Mouse (Mus musculus) midbrain, embryonic 15.5 days (tissue): ENCODE results near the gene Abr. TPM values are rescaled to one million over a fixed set of nuclear protein-coding genes. Genes with fewer than 3 reads are reported as not detected.

Source experiments
- ATAC-seq: fragments of 200-750 bp; cut with Nextera tagmentation; replicated peaks from 2 replicates; pipeline ENCODE4 v1.8.0; 2017; ENCODE audit warnings: moderate TSS enrichment
- H3K27ac ChIP-seq: fragments of 300-500 bp; sonication (generic); 2 replicates; pipeline ENCODE4 v1.5.1; 2015; ENCODE audit warnings: mild to moderate bottlenecking, inconsistent platforms
- H3K27me3 ChIP-seq: fragments of 300-500 bp; sonication (generic); replicated peaks from 2 replicates; pipeline ENCODE4 v1.6.1; 2015; ENCODE audit warnings: inconsistent platforms
- H3K36me3 ChIP-seq: fragments of 300-500 bp; sonication (generic); replicated peaks from 2 replicates; pipeline ENCODE4 v1.6.1; 2015; ENCODE audit warnings: inconsistent platforms
- H3K4me1 ChIP-seq: fragments of 300-500 bp; sonication (generic); 2 replicates; pipeline ENCODE4 v1.6.1; 2015; ENCODE audit warnings: inconsistent platforms
- H3K4me2 ChIP-seq: fragments of 300-500 bp; sonication (generic); 2 replicates; pipeline ENCODE4 v1.6.1; 2015; ENCODE audit warnings: inconsistent platforms, mild to moderate bottlenecking, moderate library complexity
- H3K4me3 ChIP-seq: fragments of 300-500 bp; sonication (generic); 2 replicates; pipeline ENCODE4 v1.5.1; 2015; ENCODE audit warnings: mild to moderate bottlenecking, inconsistent platforms
- H3K9ac ChIP-seq: fragments of 300-500 bp; sonication (generic); 2 replicates; pipeline ENCODE4 v1.6.1; 2015; ENCODE audit warnings: mild to moderate bottlenecking, inconsistent platforms
- H3K9me3 ChIP-seq: fragments of 300-500 bp; sonication (generic); 2 replicates; pipeline ENCODE4 v1.6.1; 2016; ENCODE audit warnings: inconsistent platforms
- WGBS: fragments of 180-500 bp; shearing (Covaris S2); methylation state at CpG from one replicate; pipeline ENCODE4 v1.1.7; 2015; ENCODE audit warnings: mixed read lengths; 5-methylcytosine and 5-hydroxymethylcytosine counted together
- polyA plus RNA-seq: library from polyadenylated mRNA; unstranded; fragments of >200 nt; fragmentation: Nextera tagmentation; extraction: Ambion mirVana; gene quantifications from 2 replicates; pipeline ENCODE4 v1.2.1, GENCODE M21; 2015

Gene Abr
- polyA plus RNA-seq, 1 experiment from 2014 or later: 127 TPM

DNA sequence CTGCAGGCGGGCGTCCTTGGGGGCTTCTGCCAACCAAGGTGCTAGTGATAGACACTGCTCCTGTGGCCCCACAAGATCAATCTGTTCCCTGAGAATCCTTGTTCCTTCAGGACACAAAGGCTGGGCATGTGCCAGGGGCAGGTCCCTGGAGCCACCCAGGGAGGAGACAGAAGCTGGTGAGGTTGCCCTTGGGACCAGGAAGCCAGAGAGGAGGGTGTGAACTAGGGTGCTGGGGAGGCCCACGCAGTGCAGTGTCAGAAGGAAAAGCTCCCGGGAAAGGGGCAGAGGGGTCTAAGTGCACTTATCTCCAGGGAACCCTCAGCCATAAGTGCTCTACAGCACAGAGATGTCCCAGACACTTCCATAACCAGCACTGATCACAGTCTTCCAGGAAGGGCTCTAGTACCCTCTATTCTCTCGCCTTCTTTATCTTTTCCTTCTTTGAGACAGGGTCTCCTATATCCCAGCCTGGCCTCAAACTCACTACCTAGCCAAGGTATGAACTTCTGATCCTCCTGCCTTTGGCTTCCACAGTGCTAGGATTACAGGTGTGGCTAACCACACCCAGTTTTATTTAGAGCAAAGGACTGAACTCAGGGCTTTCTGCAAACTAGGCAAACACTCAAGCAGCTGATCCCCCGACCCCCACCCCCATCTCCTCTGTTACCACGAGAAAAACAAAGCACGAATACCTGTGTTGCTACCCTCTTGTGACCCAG lies 145.6 kb downstream of the Abr start:
- Histone ChIP-seq H3K9me3 (no peaks in the 10 kb centered on the region), H3K9ac (no peak overlapping the region), H3K4me1 (peaks cover 34% of the 10 kb centered on the region), H3K27me3 (no peaks in the 10 kb centered on the region), H3K4me2 (no peak overlapping the region), H3K36me3 (peaks cover 5% of the 10 kb centered on the region; the same call in 1 of the 2 replicates), H3K4me3 (no peak overlapping the region), H3K27ac (0 out of 2 replicates have a peak overlapping the region, but pooled peaks have one; percentile 2)
- no peak for ATAC-seq
- WGBS: 78% methylated on average over 8 of the region's 8 CpGs

DNA sequence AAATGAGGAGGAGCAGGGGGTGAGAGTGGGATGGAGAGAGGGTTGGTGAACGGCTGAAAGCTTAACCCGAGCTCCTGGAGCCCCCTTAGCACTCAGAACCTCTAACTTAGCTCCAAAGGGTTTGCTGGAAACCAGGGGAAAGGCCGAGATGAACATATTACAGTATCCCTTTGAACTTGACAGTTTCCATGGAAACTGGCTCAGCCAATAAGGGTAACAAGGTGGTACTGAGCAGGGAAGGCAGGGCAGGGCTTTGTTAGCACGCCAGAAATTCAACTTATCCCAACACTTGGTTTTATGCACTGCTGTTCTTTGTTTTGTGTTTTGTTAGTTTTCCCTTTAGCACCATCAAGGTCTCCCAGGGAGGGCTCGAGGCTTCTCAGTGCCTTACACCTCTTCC lies 149.5 kb downstream of the Abr start:
- H3K27ac ChIP-seq: peak overlapping the region; percentile 92
- WGBS: 12% methylated on average over 5 of the region's 5 CpGs
- H3K9ac ChIP-seq: peak overlapping the region; percentile 28; the same call in 1 of the 2 replicates
- 0 out of 2 replicates have a peak overlapping the region, but pooled peaks have one; percentile 3 for H3K4me3 ChIP-seq
- no peaks in the 10 kb centered on the region for H3K36me3 ChIP-seq
- no peaks in the 10 kb centered on the region for H3K9me3 ChIP-seq
- H3K4me2 ChIP-seq: peak overlapping the region; percentile 38
- peaks cover 67% of the 10 kb centered on the region for H3K4me1 ChIP-seq
- no peaks in the 10 kb centered on the region for H3K27me3 ChIP-seq
- peak; percentile 62 for ATAC-seq

DNA sequence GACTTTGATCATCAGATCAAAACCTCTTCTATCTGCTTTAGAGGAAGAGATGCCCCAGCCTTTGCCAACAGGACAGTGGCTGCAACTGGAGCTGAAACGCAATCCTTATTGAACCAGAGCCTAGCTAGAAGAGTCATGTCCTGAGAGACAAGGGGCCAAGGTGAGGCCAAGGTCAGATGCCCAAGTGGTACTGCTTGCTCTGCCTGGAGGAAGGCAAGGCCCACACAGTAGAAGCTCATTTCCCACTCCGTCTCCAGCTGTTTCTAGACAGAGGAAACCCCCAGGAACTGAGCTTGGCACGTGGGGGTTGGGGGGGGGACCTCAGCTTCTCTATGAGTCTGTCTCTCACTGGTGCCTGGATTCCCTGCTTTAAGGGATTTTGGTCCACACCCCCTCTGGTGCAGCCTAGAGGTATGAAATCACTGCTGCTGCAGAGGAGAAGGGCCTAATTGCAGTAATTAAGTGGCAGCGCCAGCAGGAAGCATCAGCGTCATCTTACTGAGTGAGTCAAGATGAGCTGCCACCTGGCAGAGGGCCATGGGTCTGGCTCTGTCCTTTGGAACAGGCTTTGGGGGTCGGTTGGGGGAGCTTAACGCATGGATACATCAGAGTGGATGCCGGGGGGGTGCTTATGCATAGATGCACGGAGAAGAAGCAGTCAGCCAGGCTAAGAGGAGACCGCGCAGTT lies 152.7 kb downstream of the Abr start:
- H3K27ac ChIP-seq: peak overlapping the region; percentile 88
- H3K4me1 ChIP-seq: peaks cover 91% of the 10 kb centered on the region
- H3K27me3 ChIP-seq: no peaks in the 10 kb centered on the region
- H3K4me2 ChIP-seq: 0 out of 2 replicates have a peak overlapping the region, but pooled peaks have one; percentile 75
- 0 out of 2 replicates have a peak overlapping the region, but pooled peaks have one; percentile 16 for H3K9ac ChIP-seq
- H3K9me3 ChIP-seq: no peaks in the 10 kb centered on the region
- ATAC-seq: no peak
- WGBS: 31% methylated on average over 11 of the region's 11 CpGs
- no peak overlapping the region for H3K4me3 ChIP-seq
- H3K36me3 ChIP-seq: no peaks in the 10 kb centered on the region

DNA sequence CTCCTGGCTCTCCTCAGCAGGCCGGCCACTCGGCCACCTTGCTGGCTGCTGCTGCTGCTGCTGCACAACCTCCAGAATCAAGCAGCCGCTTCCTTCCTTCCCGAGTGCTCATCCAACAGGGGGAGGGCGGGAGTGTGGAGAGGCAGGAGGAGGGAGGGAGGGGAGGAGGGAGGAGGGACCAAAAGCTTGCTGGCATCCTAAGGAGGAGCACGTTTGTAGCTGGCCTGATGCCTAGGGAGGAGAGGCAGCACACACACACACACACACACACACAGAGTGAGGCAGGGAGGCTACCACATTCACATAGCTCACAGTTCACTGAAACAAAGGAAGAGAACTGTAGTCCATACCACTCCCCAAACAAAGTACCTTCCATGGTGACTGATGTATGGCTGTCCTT lies 153.8 kb downstream of the Abr start:
- peak overlapping the region; percentile 44 for H3K4me3 ChIP-seq
- H3K9ac ChIP-seq: peak overlapping the region; percentile 53
- H3K4me1 ChIP-seq: peaks cover 89% of the 10 kb centered on the region
- 2% methylated on average over 6 of the region's 6 CpGs for WGBS
- H3K27ac ChIP-seq: peak overlapping the region; percentile 88
- peak; percentile 79 for ATAC-seq
- peaks cover 4% of the 10 kb centered on the region; the same call in 1 of the 2 replicates for H3K36me3 ChIP-seq
- peak overlapping the region; percentile 75 for H3K4me2 ChIP-seq
- no peaks in the 10 kb centered on the region for H3K9me3 ChIP-seq
- no peaks in the 10 kb centered on the region for H3K27me3 ChIP-seq

DNA sequence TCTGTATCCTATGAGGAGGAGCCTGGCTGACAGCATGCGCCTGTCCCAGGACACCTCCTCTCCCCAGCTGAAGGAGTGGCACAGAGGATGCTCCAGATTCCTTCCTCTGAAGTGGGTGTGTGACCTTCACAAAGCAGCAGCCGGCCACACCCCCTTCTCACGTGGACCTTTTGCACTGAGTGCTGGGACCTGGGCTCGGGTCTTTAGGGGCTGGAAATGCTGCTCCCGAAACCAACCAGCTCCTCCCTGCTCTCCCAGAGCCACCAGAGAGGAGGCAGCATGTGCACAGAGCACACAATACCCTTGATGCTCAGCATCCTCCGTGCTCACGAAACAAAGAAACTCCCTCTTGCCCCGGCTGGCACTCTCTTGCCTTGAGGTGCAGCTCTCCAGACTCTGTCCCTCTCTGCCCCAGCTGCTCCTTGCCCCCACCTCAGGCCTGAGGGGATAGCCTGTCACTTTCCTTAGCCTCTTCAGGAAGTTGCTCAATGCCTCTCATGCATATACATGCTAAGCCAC lies 154.6 kb downstream of the Abr start:
- Histone ChIP-seq H3K4me3 (peak overlapping the region; percentile 44), H3K27me3 (no peaks in the 10 kb centered on the region), H3K27ac (peak overlapping the region; percentile 88), H3K4me1 (peaks cover 81% of the 10 kb centered on the region), H3K4me2 (peak overlapping the region; percentile 75), H3K36me3 (peaks cover 5% of the 10 kb centered on the region; the same call in 1 of the 2 replicates), H3K9ac (peak overlapping the region; percentile 53), H3K9me3 (no peaks in the 10 kb centered on the region)
- WGBS: 5% methylated on average over 8 of the region's 8 CpGs
- ATAC-seq: peak; percentile 53

DNA sequence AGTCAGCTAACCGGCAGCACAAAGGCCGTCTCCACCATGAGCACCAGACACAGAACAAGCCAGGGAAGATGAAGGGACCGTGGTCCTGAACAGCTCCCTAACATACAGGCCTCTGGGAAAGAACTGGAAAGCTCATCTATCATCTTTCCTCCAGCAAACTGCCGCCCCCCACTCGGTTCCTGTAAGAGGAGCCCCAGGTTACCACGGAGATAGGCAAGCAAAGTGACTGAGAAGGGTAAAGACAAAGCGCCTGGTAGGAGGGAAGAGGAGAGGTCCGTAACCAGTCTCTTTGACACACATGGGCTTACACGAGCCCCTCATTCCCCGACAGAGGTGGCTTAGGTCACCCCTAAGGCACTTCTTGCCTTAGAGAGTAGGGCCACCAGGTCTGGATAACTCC lies 155.0 kb downstream of the Abr start:
- Histone ChIP-seq H3K4me2 (peak overlapping the region; percentile 75), H3K9me3 (no peaks in the 10 kb centered on the region), H3K4me1 (peaks cover 76% of the 10 kb centered on the region), H3K36me3 (peaks cover 5% of the 10 kb centered on the region; the same call in 1 of the 2 replicates), H3K4me3 (peak overlapping the region; percentile 44), H3K27me3 (no peaks in the 10 kb centered on the region), H3K9ac (peak overlapping the region; percentile 53), H3K27ac (peak overlapping the region; percentile 88)
- WGBS: 14% methylated on average over 10 of the region's 10 CpGs
- peak; percentile 1; the same call in 1 of the 2 replicates for ATAC-seq

DNA sequence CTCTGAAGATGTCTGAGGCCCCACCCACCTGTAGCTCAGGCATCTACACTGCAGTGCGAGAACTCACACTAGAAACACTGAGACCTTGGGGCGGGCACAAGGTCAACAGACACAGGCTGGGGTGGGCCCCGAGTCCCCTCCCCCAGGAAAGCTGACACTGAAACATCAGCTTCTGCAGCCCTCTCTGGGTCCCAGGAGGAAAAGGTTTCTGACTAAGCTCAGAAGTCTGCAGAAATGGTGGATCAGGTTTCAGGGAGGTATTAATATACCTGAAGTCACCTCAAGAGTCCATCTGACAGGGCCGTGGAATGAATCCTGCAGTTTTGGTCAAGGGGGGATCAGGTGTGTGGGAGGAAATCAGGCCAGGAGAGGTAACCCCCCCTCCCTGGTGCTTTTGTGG lies 156.2 kb downstream of the Abr start:
- no peak for ATAC-seq
- no peak overlapping the region for H3K27ac ChIP-seq
- H3K4me3 ChIP-seq: no peak overlapping the region
- 91% methylated on average over 4 of the region's 4 CpGs for WGBS
- H3K27me3 ChIP-seq: no peaks in the 10 kb centered on the region
- H3K36me3 ChIP-seq: peaks cover 15% of the 10 kb centered on the region; the same call in 1 of the 2 replicates
- peak overlapping the region; percentile 75 for H3K4me2 ChIP-seq
- peak overlapping the region; percentile 4; the same call in 1 of the 2 replicates for H3K9ac ChIP-seq
- no peaks in the 10 kb centered on the region for H3K9me3 ChIP-seq
- peaks cover 68% of the 10 kb centered on the region for H3K4me1 ChIP-seq

DNA sequence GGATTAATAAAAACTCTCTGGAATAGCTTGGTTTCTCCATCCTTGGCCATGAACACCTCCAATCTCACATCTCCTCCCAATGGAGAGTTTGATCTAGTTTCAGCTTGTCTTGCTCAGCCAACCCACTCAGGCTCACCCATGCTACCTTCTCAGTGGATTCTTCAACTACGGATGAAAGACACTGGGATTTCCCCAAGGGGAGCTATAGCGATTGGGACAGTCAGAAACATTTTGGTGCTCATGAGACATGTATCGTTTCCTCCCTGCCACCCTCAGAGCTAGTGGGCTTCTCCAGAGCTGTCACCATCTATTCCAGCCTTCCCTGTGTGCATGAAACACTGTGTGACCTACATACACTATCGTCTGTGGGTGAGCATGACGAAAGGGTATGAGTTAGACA lies 160.4 kb downstream of the Abr start:
- peaks cover 29% of the 10 kb centered on the region for H3K36me3 ChIP-seq
- no peak overlapping the region for H3K9ac ChIP-seq
- no peaks in the 10 kb centered on the region for H3K27me3 ChIP-seq
- ATAC-seq: no peak
- H3K4me1 ChIP-seq: peaks cover 29% of the 10 kb centered on the region
- no peaks in the 10 kb centered on the region for H3K9me3 ChIP-seq
- WGBS: 87% methylated on average over 5 of the region's 5 CpGs
- H3K4me2 ChIP-seq: no peak overlapping the region
- no peak overlapping the region for H3K27ac ChIP-seq
- H3K4me3 ChIP-seq: no peak overlapping the region

DNA sequence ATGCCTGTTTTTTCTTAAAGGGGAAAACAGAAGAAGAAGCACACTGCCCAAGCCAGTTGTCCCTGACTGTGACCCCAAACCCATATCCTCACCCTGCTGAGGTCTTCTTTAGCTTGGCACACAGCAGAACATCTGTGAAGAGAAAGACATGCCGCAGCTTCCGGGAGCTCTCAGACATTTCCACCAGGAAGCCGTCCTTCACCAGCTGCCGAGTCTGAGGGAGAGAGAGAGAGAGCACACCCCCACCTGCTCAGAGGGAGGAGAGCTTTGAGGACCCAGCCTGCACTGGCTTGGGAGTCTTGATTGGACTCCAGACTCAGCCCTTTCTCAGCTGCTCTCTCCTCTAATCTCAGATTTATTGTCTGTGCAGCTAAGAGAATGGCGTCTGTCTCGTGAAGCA lies 160.9 kb downstream of the Abr start:
- peaks cover 28% of the 10 kb centered on the region for H3K4me1 ChIP-seq
- H3K36me3 ChIP-seq: peaks cover 29% of the 10 kb centered on the region
- no peak for ATAC-seq
- H3K27ac ChIP-seq: no peak overlapping the region
- H3K9ac ChIP-seq: no peak overlapping the region
- no peak overlapping the region for H3K4me2 ChIP-seq
- no peaks in the 10 kb centered on the region for H3K27me3 ChIP-seq
- no peak overlapping the region for H3K4me3 ChIP-seq
- WGBS: 67% methylated on average over 6 of the region's 6 CpGs
- no peaks in the 10 kb centered on the region for H3K9me3 ChIP-seq

DNA sequence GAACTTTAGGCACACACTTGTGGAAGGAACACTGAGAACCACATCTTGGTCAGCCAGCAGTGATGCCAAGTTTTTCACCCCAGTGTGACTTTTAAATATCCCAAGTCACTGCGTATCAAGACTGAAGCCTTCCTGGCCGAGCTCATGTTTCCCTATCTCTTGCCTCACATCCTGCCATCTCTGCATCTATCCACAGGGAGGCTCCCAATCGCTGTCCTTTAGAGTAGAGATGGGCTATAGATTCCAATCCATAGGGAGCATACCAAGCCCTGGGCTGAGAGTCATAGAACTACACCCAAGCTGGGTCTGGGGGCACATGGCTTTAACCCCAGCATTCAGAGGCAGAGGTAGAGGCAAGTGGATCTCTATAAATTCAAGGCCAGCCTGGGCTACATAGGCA lies 162.6 kb downstream of the Abr start:
- peaks cover 41% of the 10 kb centered on the region for H3K36me3 ChIP-seq
- H3K27me3 ChIP-seq: no peaks in the 10 kb centered on the region
- H3K4me1 ChIP-seq: peaks cover 12% of the 10 kb centered on the region
- no peaks in the 10 kb centered on the region for H3K9me3 ChIP-seq
- no peak for ATAC-seq
- no peak overlapping the region for H3K4me2 ChIP-seq
- no peak overlapping the region for H3K4me3 ChIP-seq
- no peak overlapping the region for H3K27ac ChIP-seq
- no peak overlapping the region for H3K9ac ChIP-seq
- WGBS: 72% methylated on average over 3 of the region's 3 CpGs

DNA sequence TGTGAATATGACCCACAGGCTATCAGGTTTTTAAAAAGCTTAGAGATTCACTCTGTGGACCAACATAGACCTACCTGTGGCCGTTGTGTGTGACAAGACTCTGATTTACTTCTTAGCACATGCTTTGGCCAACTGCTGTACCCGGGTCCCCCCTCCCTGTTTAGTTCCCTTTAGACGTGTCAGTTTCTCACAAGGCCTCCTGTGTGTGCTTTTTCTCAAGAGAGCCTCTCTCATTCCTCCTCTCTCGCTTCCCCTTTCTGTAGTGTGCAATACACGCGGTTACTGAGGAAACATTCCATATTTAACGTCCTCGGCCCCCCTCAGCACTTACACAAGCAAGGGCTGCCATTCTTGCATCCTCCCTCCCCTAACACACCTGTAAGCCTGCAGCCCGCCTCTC lies 163.4 kb downstream of the Abr start:
- H3K27me3 ChIP-seq: no peaks in the 10 kb centered on the region
- no peaks in the 10 kb centered on the region for H3K9me3 ChIP-seq
- H3K4me1 ChIP-seq: peaks cover 5% of the 10 kb centered on the region
- H3K9ac ChIP-seq: no peak overlapping the region
- peaks cover 47% of the 10 kb centered on the region for H3K36me3 ChIP-seq
- no peak for ATAC-seq
- no peak overlapping the region for H3K4me3 ChIP-seq
- no peak overlapping the region for H3K4me2 ChIP-seq
- WGBS: 81% methylated on average over 9 of the region's 9 CpGs
- H3K27ac ChIP-seq: no peak overlapping the region

DNA sequence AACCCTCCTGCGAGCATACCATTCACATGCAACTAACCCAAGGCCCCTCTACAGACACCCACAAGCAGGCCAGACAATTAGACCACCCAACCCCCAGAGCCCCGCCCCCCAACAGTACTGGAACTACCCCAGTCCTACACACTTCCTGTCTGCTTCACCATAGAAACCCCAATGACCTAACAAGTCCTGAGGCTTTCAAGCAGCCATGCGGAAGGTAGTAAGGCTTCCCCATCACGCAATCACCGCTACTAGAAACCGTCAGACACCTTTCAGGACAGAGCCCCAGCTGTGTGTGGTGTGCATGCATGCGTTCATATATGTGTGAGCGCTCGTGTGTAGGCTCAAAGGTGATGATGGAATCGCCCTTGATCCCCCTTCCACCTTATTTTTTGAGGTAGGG lies 165.2 kb downstream of the Abr start:
- Histone ChIP-seq H3K4me2 (no peak overlapping the region), H3K4me3 (no peak overlapping the region), H3K27ac (no peak overlapping the region), H3K27me3 (no peaks in the 10 kb centered on the region), H3K4me1 (0 out of 2 replicates have a peak, but pooled peaks cover 4% of the 10 kb centered on the region), H3K36me3 (peaks cover 58% of the 10 kb centered on the region), H3K9ac (no peak overlapping the region), H3K9me3 (no peaks in the 10 kb centered on the region)
- 79% methylated on average over 10 of the region's 10 CpGs for WGBS
- ATAC-seq: peak; percentile 28; the same call in 1 of the 2 replicates
